Mouse (Mus musculus): ENCODE results near the gene Piezo1.
"Not testable (repeated sequence)": the region's sequence is repeated elsewhere in the genome, so short reads cannot be mapped to it uniquely, and the experiment has no call there.

Gene Piezo1

GRCm38 (mm10) chr8:122551265-122552051 is at the start of gene Piezo1:
TSS of gene Piezo1 (minus strand) at chr8:122551329.
- no peak for DNase-seq (ENCODE audit: low read depth, low spot score)

- no peak for DNase-seq (ENCODE audit: low read depth, low spot score)
Measured at GRCm38 (mm10) chr8:122600666-122601065, 49.5 kb upstream of the Piezo1 start.

- DNase-seq (ENCODE audit: low read depth, low spot score) = no peak
Measured at GRCm38 (mm10) chr8:122596031-122596430, 44.9 kb upstream of the Piezo1 start.

- no peak for DNase-seq (ENCODE audit: low read depth, low spot score)
Measured at GRCm38 (mm10) chr8:122593783-122594507, 42.8 kb upstream of the Piezo1 start.

GRCm38 (mm10) chr8:122593240-122593639 is 42.1 kb upstream of the Piezo1 start:
- no peak for DNase-seq (ENCODE audit: low read depth, low spot score)

- no peak for DNase-seq (ENCODE audit: low read depth, low spot score)
Measured at GRCm38 (mm10) chr8:122586749-122587148, 35.6 kb upstream of the Piezo1 start.

GRCm38 (mm10) chr8:122586171-122586570 is 35.0 kb upstream of the Piezo1 start:
- no peak for DNase-seq (ENCODE audit: low read depth, low spot score)

- DNase-seq (ENCODE audit: low read depth, low spot score) = no peak
Measured at GRCm38 (mm10) chr8:122585411-122585891, 34.3 kb upstream of the Piezo1 start.

- DNase-seq (ENCODE audit: low read depth, low spot score) = no peak
Measured at GRCm38 (mm10) chr8:122584981-122585380, 33.9 kb upstream of the Piezo1 start.

- DNase-seq (ENCODE audit: low read depth, low spot score) = no peak
Measured at GRCm38 (mm10) chr8:122580926-122581325, 29.8 kb upstream of the Piezo1 start.

GRCm38 (mm10) chr8:122579196-122579595 is 28.1 kb upstream of the Piezo1 start:
- no peak for DNase-seq (ENCODE audit: low read depth, low spot score)

- no peak for DNase-seq (ENCODE audit: low read depth, low spot score)
Measured at GRCm38 (mm10) chr8:122577116-122577515, 26.0 kb upstream of the Piezo1 start.

GRCm38 (mm10) chr8:122576648-122577022 is 25.5 kb upstream of the Piezo1 start, which contains the start of gene Aprt:
TSS of gene Aprt (minus strand) at chr8:122576909.
- peak; percentile 82 for DNase-seq (ENCODE audit: low read depth, low spot score)

GRCm38 (mm10) chr8:122575735-122576647 is 24.9 kb upstream of the Piezo1 start:
- no peak for DNase-seq (ENCODE audit: low read depth, low spot score)

- no peak for DNase-seq (ENCODE audit: low read depth, low spot score)
Measured at GRCm38 (mm10) chr8:122575286-122575685, 24.2 kb upstream of the Piezo1 start.

GRCm38 (mm10) chr8:122574667-122575251 is 23.6 kb upstream of the Piezo1 start:
- DNase-seq (ENCODE audit: low read depth, low spot score) = no peak

GRCm38 (mm10) chr8:122574264-122574663 is 23.1 kb upstream of the Piezo1 start:
- no peak for DNase-seq (ENCODE audit: low read depth, low spot score)

GRCm38 (mm10) chr8:122573577-122573976 is 22.4 kb upstream of the Piezo1 start:
- DNase-seq (ENCODE audit: low read depth, low spot score) = no peak

- not testable (repeated sequence) for DNase-seq (ENCODE audit: low read depth, low spot score)
Measured at GRCm38 (mm10) chr8:122573176-122573575, 22.0 kb upstream of the Piezo1 start.

- no peak for DNase-seq (ENCODE audit: low read depth, low spot score)
Measured at GRCm38 (mm10) chr8:122572751-122573150, 21.6 kb upstream of the Piezo1 start.

GRCm38 (mm10) chr8:122571750-122572267 is 20.7 kb upstream of the Piezo1 start:
- DNase-seq (ENCODE audit: low read depth, low spot score) = no peak

Measured in retina, adult 2 months (tissue).